Mouse (Mus musculus) intestine, embryonic 16.5 days (tissue): ENCODE measurements at regions not wholly inside any gene's neighbourhood (a gene's known extent, or its start where the extent isn't known, plus 50 kb on each side); places are given as distances from the start of the nearest gene placed in this dataset.

ENCODE experiments used
- ATAC-seq: fragments of 200-750 bp; cut with Nextera tagmentation; 2 replicates; pipeline ENCODE4 v1.8.0; 2017; ENCODE audit warnings: moderate TSS enrichment, moderate library complexity
- H3K27ac ChIP-seq: fragments of 300-500 bp; sonication (generic); 2 replicates; pipeline ENCODE4 v1.5.1; 2014; ENCODE audit warnings: mild to moderate bottlenecking, low read length
- H3K27me3 ChIP-seq: fragments of 300-500 bp; sonication (generic); replicated peaks from 2 replicates; pipeline ENCODE4 v1.6.1; 2014; ENCODE audit warnings: low read length, control low read depth, mixed read lengths; ENCODE audit not compliant: control insufficient read depth, insufficient read depth
- H3K36me3 ChIP-seq: fragments of 300-500 bp; sonication (generic); 2 replicates; pipeline ENCODE4 v1.6.1; 2014; ENCODE audit warnings: low read length, control low read depth; ENCODE audit not compliant: control insufficient read depth, insufficient read depth
- H3K4me1 ChIP-seq: fragments of 300-500 bp; sonication (generic); 2 replicates; pipeline ENCODE4 v1.6.1; 2014; ENCODE audit warnings: low read length, control low read depth, mixed read lengths; ENCODE audit not compliant: control insufficient read depth, insufficient read depth
- H3K4me2 ChIP-seq: fragments of 300-500 bp; sonication (generic); 2 replicates; pipeline ENCODE4 v1.6.1; 2014; ENCODE audit warnings: low read depth, low read length, control low read depth
- H3K4me3 ChIP-seq: fragments of 300-500 bp; sonication (generic); 2 replicates; pipeline ENCODE4 v1.5.1; 2014; ENCODE audit warnings: mild to moderate bottlenecking, low read length
- H3K9ac ChIP-seq: fragments of 300-500 bp; sonication (generic); 2 replicates; pipeline ENCODE4 v1.6.1; 2014; ENCODE audit warnings: low read depth, low read length
- H3K9me3 ChIP-seq: fragments of 300-500 bp; sonication (generic); 2 replicates; pipeline ENCODE4 v1.6.1; 2016; ENCODE audit warnings: low read length, control low read depth; ENCODE audit not compliant: control insufficient read depth
- WGBS: fragments of 180-500 bp; shearing (Covaris S2); extraction: QIAGEN DNeasy Blood & Tissue Kit; methylation state at CpG from one replicate; pipeline ENCODE4 v1.1.7; 2014; 5-methylcytosine and 5-hydroxymethylcytosine counted together

- Histone ChIP-seq H3K4me2 (no peak overlapping the region), H3K4me3 (no peak overlapping the region), H3K36me3 (no peaks in the 10 kb centered on the region), H3K9ac (no peak overlapping the region), H3K9me3 (no peaks in the 10 kb centered on the region), H3K4me1 (0 out of 2 replicates have a peak, but pooled peaks cover 6% of the 10 kb centered on the region), H3K27ac (no peak overlapping the region), H3K27me3 (no peaks in the 10 kb centered on the region)
- 71% methylated on average over 2 of the region's 2 CpGs for WGBS
- ATAC-seq = no peak
Measured at GRCm38 (mm10) chr12:54467635-54468034, 188.7 kb downstream of the Sptssa start.

GRCm38 (mm10) chr12:54463806-54464205 lies 192.6 kb downstream of the Sptssa start:
- no peaks in the 10 kb centered on the region for H3K9me3 ChIP-seq
- peak; percentile 87 for ATAC-seq
- WGBS = 51% methylated on average over 7 of the region's 7 CpGs
- H3K27ac ChIP-seq = peak overlapping the region; percentile 82
- no peak overlapping the region for H3K4me3 ChIP-seq
- H3K4me1 ChIP-seq = peaks cover 22% of the 10 kb centered on the region
- no peaks in the 10 kb centered on the region for H3K36me3 ChIP-seq
- no peak overlapping the region for H3K9ac ChIP-seq
- no peaks in the 10 kb centered on the region for H3K27me3 ChIP-seq
- no peak overlapping the region; the same call in 1 of the 2 replicates for H3K4me2 ChIP-seq

GRCm38 (mm10) chr12:54461411-54461810 lies 195.0 kb downstream of the Sptssa start:
- Histone ChIP-seq H3K4me3 (no peak overlapping the region), H3K4me1 (peaks cover 22% of the 10 kb centered on the region), H3K4me2 (no peak overlapping the region), H3K36me3 (no peaks in the 10 kb centered on the region), H3K27me3 (no peaks in the 10 kb centered on the region), H3K9ac (no peak overlapping the region), H3K27ac (no peak overlapping the region), H3K9me3 (no peaks in the 10 kb centered on the region)
- 83% methylated on average over 3 of the region's 3 CpGs for WGBS
- no peak for ATAC-seq

GRCm38 (mm10) chr12:54460135-54460523 lies 196.2 kb downstream of the Sptssa start:
- H3K27me3 ChIP-seq = no peaks in the 10 kb centered on the region
- H3K9me3 ChIP-seq = no peaks in the 10 kb centered on the region
- 0 out of 2 replicates have a peak overlapping the region, but pooled peaks have one; percentile 20 for H3K4me2 ChIP-seq
- H3K4me1 ChIP-seq = peaks cover 22% of the 10 kb centered on the region
- no peak overlapping the region for H3K4me3 ChIP-seq
- WGBS = 52% methylated on average over 7 of the region's 7 CpGs
- H3K36me3 ChIP-seq = no peaks in the 10 kb centered on the region
- H3K27ac ChIP-seq = peak overlapping the region; percentile 92
- ATAC-seq = peak; percentile 63
- 0 out of 2 replicates have a peak overlapping the region, but pooled peaks have one; percentile 24 for H3K9ac ChIP-seq

DNA sequence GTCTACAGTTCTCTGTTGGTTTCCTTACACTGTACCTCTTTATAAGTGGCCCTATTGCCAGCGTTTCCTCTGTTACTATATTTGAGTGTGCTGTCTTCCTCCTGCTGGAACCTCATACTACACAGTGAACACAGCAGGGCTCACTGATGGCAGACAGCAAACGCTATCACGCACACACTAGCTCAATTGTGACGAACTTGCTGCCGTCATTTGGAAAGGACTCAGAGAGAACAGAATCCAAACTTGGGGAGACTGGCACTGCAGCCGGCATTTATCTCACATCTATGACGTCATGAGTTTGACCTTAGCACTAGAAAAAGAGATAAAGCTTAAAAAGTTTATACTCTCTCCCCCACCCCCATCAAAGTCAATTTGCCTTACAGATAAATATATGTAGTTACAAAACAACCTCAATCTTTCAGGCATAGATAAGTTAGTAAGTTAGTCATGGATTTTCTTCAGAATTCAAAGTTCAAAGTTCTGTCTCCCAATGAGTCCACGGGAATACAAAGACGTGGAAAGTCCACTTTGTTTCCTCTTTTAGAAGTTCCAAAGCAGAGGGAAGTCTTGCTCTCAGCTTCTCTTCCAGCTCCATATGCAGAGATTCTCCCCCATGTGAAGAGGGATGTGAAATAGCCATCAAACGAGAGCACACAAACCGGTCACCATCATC lies 196.8 kb downstream of the Sptssa start:
- peak overlapping the region; percentile 92 for H3K27ac ChIP-seq
- no peak overlapping the region for H3K4me3 ChIP-seq
- 48% methylated on average over 11 of the region's 11 CpGs for WGBS
- no peaks in the 10 kb centered on the region for H3K36me3 ChIP-seq
- peak overlapping the region; percentile 22; the same call in 1 of the 2 replicates for H3K4me2 ChIP-seq
- H3K27me3 ChIP-seq = no peaks in the 10 kb centered on the region
- H3K9me3 ChIP-seq = no peaks in the 10 kb centered on the region
- peak; percentile 66 for ATAC-seq
- H3K9ac ChIP-seq = 0 out of 2 replicates have a peak overlapping the region, but pooled peaks have one; percentile 24
- H3K4me1 ChIP-seq = peaks cover 18% of the 10 kb centered on the region

GRCm38 (mm10) chr12:54456731-54457130 lies 199.6 kb downstream of the Sptssa start:
- ATAC-seq = no peak
- H3K4me3 ChIP-seq = no peak overlapping the region
- 94% methylated on average over 8 of the region's 8 CpGs for WGBS
- H3K36me3 ChIP-seq = no peaks in the 10 kb centered on the region
- H3K9ac ChIP-seq = no peak overlapping the region
- no peaks in the 10 kb centered on the region for H3K27me3 ChIP-seq
- H3K27ac ChIP-seq = no peak overlapping the region
- H3K4me1 ChIP-seq = peaks cover 15% of the 10 kb centered on the region
- no peaks in the 10 kb centered on the region for H3K9me3 ChIP-seq
- H3K4me2 ChIP-seq = no peak overlapping the region

- Histone ChIP-seq H3K4me1 (peaks cover 10% of the 10 kb centered on the region; the same call in 1 of the 2 replicates), H3K27me3 (no peaks in the 10 kb centered on the region), H3K4me2 (no peak overlapping the region), H3K36me3 (no peaks in the 10 kb centered on the region), H3K9me3 (no peaks in the 10 kb centered on the region), H3K9ac (no peak overlapping the region), H3K27ac (no peak overlapping the region), H3K4me3 (no peak overlapping the region)
- ATAC-seq = no peak
- WGBS = 75% methylated on average over 10 of the region's 10 CpGs
Measured at GRCm38 (mm10) chr12:54454606-54455005, 201.8 kb downstream of the Sptssa start.

DNA sequence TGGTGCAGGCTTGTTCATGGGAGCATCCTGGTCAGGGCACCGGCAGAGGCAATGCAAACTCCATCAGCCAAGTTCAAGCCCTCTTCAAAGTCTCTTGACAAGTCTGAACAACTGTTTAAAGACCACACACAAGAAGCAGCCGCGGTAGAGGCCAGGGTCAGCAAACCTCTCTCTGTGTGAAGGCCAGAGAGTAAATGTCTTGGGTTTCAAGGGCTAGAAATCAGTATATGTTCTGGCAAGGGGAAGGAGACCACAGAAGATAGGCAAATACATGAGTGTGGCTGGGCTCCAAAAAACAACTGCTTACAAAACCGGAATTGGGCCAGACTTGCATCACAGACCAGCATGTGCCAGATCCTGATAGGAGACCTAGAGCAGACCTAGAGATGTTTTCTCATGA lies 203.0 kb downstream of the Sptssa start:
- ATAC-seq = no peak
- H3K27me3 ChIP-seq = no peaks in the 10 kb centered on the region
- H3K9me3 ChIP-seq = no peaks in the 10 kb centered on the region
- no peak overlapping the region for H3K4me3 ChIP-seq
- H3K9ac ChIP-seq = no peak overlapping the region
- H3K4me1 ChIP-seq = peaks cover 3% of the 10 kb centered on the region; the same call in 1 of the 2 replicates
- H3K27ac ChIP-seq = no peak overlapping the region
- H3K36me3 ChIP-seq = no peaks in the 10 kb centered on the region
- WGBS = 68% methylated on average over 4 of the region's 4 CpGs
- H3K4me2 ChIP-seq = no peak overlapping the region

DNA sequence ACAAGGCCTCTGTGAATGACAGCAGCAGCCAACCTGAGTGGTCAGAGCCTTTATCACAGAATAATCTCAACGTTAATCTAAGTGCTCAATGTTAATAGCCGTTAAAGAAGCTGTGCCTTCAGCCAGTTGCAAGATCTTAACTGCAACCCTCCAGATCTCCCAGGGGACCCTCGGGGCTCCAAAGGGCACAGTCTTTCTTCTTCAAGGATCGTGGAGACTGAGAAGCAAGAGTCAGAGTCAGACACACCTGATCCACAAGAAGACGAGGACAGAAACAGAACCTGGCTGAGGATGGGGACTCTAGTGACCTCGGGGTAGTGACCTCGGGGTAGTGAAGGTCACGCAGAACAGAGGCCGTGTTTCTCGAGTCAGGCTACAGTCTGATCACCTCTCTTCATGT lies 206.0 kb downstream of the Sptssa start:
- Histone ChIP-seq H3K9me3 (no peaks in the 10 kb centered on the region), H3K4me3 (no peak overlapping the region), H3K36me3 (no peaks in the 10 kb centered on the region), H3K27me3 (no peaks in the 10 kb centered on the region), H3K4me1 (peaks cover 3% of the 10 kb centered on the region; the same call in 1 of the 2 replicates), H3K4me2 (no peak overlapping the region), H3K27ac (no peak overlapping the region), H3K9ac (no peak overlapping the region)
- 61% methylated on average over 10 of the region's 10 CpGs for WGBS
- ATAC-seq = no peak

GRCm38 (mm10) chr12:54448221-54448620 lies 208.2 kb downstream of the Sptssa start:
- H3K9ac ChIP-seq = no peak overlapping the region
- H3K4me2 ChIP-seq = no peak overlapping the region
- H3K4me3 ChIP-seq = no peak overlapping the region
- H3K9me3 ChIP-seq = no peaks in the 10 kb centered on the region
- H3K27me3 ChIP-seq = no peaks in the 10 kb centered on the region
- no peaks in the 10 kb centered on the region for H3K36me3 ChIP-seq
- H3K4me1 ChIP-seq = peaks cover 16% of the 10 kb centered on the region
- H3K27ac ChIP-seq = no peak overlapping the region
- no peak for ATAC-seq
- 62% methylated on average over 2 of the region's 2 CpGs for WGBS
